Mouse (Mus musculus): ENCODE measurements around the gene Ncoa1.
"Not testable (repeated sequence)": the region's sequence is repeated elsewhere in the genome, so short reads cannot be mapped to it uniquely, and the experiment has no call there.

The Ncoa1 gene

DNA sequence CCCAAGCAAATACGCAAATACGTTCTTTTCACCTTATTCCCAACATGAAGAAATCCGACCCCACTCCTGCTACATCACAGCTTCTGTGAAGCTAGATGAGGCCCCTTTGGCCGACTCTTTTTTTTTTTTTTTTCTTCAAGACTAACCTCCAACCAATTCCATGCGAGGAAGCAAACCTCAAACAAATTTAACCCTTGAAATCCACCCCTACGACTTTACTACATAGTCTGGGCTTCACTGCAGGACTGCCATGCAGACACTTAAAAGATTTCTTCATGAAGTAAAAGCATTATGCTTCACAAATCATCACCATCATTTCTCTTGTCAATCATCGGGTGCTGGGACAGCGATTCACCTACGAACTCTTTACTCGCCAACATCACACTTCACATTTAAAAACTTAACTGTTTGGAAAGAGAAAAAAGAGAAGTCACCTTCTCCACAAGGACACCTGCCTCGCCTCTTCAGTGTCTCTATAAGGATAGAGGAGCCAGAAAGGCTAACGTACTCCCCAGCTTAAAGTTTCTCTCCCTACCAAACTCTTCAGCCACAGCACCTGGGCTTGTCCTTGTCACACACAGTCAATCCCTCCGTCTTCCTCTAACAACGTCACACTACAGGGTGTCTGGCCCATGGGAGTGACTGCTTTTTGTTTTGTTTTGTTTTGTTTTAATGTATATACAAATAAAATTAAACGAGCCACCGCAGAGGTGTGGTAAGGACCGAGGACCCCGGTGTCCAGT lies 1.6 kb downstream of the Ncoa1 start:
- DNase-seq (ENCODE audit: low spot score): no peak

DNA sequence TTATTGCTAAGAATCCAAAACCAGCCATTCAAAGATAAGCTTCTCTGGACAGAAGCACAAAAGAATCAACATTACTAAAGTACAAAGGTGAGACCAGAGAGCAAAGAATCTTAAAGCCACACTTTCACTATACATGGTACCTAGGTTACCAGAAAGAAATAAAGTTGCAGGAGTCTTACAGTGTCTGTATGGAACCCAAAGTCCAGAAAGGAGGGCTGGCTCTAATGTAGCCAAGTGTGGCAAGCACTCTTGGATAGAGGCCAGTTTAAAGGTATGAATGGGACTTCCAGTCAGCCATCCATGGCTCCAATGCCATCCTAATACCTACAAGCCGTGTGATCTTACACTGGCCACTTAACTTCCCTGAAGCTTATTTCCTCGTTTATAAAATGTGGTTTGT lies 7.9 kb downstream of the Ncoa1 start:
- DNase-seq (ENCODE audit: low spot score): no peak

DNA sequence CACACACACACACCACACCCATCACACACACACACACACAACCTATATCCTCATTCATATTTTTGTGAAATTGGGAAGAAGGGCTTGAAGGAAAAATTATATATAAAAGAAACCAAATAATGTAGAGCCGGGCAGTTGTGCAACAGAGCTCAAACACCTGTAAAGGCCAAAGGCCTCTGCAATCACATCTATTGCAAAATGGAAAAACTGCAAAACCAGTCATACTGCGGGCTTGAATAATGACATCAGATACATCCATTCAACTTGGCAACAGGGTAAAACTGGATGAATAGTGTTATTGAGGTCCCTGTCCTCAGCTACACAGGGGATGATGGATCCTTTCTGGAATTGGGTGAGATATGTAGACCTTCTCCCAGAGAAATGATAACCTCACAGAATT lies 13.3 kb downstream of the Ncoa1 start:
- DNase-seq (ENCODE audit: low spot score): no peak

DNA sequence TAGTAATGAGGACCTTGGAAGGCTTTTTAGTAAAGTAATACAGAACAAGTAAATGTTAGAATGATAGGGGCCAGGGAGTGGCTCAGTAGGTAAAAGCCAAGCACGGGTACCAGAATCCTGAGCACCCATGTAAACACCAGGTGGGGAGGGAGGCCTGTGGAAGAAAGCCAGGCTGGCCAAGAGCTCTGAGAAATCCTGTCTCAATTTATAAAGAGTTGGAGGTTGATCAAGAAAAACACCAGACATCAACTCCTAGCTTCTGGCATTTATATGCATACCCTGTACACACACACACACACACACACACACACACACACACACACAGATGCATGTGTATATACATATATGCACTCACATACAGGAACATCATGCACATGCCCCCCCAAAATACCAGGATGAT lies 14.6 kb downstream of the Ncoa1 start:
- no peak for DNase-seq (ENCODE audit: low spot score)

DNA sequence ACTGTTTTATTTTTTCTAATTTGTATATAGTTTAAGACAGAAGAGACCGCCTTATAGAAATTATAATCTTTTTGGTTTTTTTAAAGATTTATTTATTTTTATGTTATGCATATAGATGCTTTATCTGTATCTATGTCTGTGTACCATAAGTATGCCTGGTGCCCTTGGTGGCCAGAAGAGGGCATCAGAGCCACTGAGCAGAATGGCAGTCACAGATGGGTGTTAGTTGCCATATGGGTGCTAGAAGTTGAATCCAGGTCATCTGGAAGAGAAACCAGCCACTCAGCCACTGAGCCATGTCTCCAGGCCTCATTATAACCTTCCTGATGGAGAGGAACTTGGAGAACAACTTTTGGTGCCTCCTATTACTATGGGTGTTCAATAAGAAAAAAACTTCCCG lies 16.0 kb downstream of the Ncoa1 start:
- DNase-seq (ENCODE audit: low spot score): no peak

DNA sequence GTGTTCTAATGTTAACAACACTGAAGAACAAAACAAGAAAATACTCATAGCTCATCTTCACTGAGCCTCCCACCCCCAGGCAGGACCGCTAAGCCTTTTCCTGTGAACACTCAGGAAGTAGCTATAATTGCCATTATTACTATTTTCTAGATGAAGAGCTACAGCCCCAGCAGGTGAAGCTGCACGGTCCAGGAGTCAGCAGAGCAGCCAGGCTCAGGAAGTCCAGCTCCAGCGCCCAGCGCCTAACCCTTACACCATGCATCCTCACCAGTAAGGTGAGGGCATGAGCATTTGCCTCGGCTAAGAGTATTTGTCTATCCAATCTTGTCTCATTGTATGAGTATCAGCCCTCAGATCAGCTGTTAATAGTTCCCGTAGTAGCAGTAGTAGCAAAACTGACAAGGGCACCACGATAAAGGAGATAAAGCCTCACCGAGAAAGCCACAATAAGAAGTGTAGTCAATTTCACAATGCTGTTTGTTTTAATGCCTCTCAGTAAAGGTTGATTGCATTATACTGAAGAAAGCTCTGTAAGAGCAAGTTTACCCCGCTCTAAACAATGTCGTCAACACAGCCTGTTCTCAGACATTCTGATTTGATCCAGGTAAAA lies 21.9 kb downstream of the Ncoa1 start:
- DNase-seq (ENCODE audit: low spot score): no peak

DNA sequence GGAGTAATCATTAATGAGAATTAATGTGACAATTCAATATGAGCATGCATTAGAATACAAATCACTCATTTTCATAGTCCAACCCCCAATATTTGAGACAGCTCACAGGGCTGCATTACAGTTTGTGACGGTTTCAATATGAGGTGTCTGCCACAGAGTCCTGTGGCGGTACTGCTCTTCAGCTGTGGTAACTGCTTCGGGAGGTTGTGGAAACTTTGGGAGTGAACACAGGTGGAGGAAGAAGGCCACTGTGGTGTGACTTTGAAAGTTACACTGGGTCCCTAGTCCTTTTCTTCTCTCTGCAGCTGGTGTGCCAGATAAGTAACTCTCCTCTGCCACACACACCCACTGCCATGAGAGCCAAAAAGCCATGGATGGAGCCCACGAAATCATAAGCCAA lies 22.7 kb downstream of the Ncoa1 start:
- no peak for DNase-seq (ENCODE audit: low spot score)

DNA sequence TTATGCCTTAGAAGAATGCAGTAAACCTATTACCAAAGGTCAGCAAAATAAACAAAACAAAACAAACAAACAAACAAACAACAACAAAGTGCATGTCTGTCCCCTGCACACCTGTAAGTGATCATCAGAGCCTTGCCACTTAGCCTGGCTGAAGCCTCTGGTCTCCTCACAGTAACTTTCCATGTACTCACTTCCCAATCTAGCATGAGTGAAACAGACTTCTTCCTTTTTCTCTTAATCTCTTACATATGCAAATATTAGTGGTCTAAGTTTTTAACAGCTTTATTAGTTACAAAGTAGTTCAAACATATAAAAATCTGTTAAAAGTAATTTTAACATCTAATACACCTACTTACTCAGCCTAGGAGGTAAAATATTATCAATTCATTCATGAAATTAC lies 24.7 kb downstream of the Ncoa1 start:
- no peak for DNase-seq (ENCODE audit: low spot score)

DNA sequence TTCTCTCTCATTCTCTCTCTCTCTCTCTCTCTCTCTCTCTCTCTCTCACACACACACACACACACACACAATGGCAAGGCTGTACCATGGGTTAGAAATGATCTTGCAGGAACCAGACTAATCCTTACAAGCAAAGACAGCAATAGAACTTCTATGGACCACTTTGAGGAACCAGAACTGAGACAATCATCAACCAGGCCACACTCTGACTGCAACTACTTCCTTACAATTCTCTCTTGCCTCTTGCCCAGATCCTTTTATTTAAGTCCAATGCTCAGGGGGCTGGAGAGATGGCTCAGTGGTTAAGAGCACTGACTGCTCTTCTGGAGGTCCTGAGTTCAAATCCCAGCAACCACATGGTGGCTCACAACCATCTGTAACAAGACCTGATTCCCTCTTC lies 26.5 kb downstream of the Ncoa1 start:
- DNase-seq (ENCODE audit: low spot score): not testable (repeated sequence)

DNA sequence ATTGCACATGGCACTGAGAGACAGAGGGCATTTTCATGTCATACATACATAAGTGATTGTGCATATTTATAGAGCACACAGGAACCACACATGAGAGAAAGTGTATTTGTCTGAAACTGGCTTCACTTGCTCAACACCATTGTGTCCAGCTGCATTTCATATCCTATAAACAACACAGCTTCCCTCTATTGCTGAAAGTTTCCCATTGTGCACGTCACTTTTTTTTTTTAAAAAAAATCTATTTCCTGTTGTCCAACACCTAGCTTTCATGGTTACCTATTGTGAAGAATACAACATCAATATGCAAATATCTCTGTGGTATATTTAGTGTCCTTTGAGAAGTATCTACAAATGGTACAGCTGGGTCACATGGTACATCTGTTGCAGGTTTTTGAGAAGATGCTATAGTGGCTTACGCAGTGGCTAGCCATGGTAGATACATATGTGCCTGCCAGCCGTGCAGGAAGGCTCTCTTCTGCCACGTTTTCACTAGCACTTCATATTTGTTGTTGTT lies 28.8 kb downstream of the Ncoa1 start:
- DNase-seq (ENCODE audit: low spot score): no peak

DNA sequence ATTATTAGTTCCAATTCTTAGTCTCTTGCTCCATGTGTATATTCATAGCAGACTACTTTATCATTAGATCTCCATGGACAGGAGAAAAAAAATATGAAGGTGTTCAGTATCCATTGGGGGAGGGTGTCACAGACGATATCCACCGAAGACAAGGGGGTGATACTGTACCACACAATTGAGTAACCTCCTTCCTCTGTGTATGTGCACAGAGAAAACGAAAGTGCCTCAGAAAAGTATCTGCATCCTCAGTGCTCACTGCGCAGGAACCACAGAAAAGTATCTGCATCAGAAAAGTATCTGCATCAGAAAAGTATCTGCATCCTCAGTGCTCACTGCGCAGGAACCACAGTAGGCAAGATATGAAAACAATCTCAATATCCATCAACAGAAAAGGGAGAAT lies 32.0 kb downstream of the Ncoa1 start:
- no peak for DNase-seq (ENCODE audit: low spot score)

DNA sequence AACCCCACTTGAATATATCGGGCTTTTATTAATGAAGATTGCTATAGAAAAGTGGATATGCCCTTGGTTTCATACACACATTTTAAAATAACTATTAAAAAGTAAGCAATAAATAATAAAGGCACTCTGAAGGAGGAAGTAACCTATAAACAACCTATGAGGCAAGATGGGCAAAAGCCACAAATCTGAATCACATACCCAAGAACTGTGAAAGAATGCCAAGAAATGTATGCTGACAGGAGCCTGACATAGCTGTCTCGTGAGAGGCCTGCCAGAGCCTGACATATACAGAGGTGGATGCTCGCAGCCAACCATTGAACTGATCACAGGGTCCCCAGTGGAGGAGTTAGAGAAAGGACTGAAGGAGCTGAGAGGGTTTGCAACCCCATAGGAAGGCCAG lies 35.5 kb downstream of the Ncoa1 start:
- DNase-seq (ENCODE audit: low spot score): no peak

DNA sequence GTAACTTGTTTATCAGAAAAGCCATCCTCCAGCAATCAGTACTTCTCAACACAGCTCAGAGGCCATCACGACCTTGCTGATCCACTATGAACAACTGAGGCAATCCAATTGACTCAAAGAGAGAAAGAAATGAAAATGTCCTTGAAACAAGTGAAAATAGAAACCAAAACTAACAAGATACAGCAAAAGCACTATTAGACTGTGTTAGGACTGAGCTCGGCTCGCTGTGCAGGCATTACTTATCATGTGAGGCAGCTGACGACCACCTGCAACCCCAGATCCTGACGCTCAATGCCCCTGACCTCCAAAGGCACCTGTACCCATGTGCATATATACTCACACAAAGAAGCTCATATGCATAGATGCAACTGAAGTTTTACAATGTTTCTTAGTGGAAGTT lies 40.8 kb downstream of the Ncoa1 start:
- DNase-seq (ENCODE audit: low spot score): no peak

DNA sequence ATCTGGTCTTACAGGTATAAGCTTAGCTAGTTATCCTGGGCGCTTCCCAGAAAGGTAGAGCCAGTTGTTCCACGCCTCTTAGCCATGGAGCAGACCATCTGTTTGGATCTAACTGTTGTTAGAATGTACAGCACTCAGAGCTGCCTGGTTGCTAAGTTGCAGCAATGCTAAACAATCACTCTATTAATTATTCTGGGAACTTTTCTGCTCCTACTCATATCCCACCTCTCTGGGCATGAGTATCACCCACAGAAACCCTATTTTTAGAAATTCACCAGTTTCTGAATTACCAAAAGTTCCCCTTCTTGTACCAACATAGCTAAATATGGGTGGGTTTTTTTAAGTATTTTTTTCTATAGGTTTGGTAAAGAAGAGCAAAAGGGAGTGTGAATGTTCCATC lies 43.4 kb downstream of the Ncoa1 start:
- DNase-seq (ENCODE audit: low spot score): no peak

DNA sequence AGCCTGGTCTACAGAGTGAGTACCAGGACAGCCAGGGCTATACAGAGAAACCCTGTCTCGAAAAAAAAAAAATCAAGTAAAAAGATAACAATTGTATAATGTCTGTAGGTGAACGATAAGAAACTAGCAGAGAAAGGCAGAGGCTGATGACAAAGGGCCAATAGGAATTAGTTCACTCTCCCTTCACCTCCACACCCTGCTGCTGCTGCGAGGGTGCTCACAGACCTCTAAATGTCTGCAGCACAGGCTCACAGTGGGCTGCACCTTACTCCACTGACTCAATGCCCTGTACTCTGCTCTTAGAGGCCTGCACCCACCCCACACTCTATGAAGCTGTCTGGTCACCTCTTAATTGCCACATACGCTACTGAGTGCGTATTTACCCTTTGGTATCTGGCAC lies 45.0 kb downstream of the Ncoa1 start:
- DNase-seq (ENCODE audit: low spot score): no peak

DNA sequence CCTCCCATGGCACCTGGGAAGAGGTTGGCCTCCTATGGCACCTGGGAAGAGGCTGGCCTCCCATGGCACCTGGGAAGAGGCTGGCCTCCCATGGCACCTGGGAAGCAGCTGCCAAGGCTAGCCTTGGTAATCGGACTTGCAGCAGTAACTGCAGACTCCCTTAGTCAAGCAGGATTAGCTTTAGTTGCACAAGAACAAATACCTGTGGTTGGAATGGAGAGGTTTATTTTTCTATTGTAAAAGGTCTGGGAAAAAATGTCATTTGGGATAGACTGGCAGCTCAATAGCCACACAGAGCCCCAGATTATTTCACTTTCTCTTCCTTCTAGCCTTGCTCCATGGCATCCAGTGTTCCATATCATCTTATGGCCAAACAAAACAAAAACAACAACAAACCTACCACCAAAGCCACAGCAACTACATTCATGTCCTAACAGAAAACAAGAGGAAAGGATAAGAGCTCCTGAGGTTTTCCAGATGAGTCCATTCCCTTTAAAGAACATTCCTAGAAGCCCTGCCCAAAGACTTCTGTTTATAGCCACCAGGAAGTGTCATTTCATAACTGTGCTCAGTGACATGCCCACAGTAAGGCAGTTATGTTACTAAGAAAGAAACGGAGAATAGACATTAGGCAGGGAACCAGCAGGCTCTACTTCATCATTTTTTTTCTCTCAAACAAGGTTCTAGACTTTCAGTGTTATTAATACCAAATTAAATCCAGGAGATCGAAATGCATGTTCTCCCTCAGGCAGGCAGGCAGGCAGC lies 46.7 kb downstream of the Ncoa1 start:
- no peak for DNase-seq (ENCODE audit: low spot score)

DNA sequence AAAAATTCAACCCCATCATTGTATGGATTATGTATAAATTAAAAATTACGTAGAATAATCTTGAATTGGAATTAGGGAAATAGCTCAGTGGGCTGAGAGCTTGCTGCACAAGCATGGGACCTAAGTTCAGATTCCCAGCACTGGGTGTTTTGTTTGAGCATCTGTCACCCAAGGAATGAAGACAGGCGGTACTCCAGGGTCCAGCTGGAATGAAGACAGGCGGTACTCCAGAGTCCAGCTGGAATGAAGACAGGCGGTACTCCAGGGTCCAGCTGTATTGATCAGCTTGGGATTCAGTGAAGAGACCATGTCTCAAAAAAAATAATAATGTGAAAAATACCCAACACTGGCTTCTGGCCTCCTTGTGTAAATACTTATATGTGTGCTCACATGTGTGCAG lies 58.2 kb downstream of the Ncoa1 start:
- no peak for DNase-seq (ENCODE audit: low spot score)

DNA sequence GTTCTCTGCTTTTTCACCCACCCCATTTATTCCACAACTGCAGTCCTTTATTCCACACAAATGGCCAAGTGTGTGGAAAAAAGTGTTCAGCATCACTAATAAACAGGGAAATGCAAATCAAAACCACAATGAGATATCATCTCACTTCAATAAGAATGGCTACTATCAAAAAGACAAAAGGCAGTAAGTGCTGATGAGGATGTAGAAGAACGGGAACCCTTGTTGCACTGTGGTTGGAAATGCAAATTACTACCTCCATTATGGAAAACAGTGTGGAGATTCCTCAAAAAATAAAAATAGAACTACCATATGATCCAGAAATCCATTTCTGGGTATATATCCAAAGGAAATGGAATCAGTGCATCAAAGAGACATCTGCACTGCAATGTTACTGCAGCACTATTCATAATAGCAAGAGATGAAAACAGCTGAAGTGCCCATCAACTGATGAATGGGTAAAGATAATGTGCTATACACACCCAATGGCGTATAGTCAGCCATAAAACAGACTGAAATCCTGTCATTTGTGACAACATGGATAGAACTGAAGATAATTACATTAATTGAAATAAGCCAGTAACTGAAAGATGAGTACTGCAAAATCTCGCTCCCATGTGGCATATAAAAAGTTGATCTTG lies 59.2 kb downstream of the Ncoa1 start:
- no peak for DNase-seq (ENCODE audit: low spot score)

DNA sequence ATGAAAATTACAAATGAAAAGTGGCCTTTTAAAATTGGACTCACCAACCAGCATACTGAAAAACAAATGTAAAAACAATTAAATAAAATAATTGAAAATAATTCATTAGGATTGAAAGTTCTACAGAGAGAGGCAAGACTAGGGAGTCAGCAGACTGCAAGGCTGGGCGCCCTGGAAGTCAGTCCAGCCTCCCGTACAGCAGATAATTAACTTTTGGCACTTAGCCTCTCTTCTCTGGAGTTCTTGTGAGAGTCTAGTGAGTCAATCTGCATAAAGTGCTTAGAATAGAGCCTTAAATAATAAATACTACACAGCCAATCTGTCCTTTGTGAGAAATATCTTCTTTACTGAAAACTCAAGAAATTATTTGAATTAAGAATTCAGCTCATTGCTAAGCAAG lies 69.9 kb downstream of the Ncoa1 start:
- DNase-seq (ENCODE audit: low spot score): no peak

DNA sequence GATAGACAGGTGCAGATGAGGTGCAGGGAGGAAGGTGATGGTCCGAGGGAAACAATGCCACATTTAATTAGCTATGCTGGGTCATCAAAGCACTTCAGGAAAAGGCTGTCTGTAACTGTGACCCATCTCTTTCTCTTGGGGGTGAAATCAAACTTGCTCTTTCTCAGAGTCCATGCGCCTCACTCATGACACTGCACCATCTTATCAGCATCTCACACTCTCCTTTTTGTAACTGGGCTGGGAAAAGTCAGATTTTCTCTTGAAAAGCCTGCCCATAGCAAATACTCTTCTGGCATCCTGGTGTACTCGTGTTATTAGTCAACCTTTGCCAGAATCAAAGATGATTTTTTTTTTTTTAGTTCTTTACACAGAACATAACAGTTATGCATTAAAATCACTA lies 70.8 kb downstream of the Ncoa1 start:
- DNase-seq (ENCODE audit: low spot score): no peak

DNA sequence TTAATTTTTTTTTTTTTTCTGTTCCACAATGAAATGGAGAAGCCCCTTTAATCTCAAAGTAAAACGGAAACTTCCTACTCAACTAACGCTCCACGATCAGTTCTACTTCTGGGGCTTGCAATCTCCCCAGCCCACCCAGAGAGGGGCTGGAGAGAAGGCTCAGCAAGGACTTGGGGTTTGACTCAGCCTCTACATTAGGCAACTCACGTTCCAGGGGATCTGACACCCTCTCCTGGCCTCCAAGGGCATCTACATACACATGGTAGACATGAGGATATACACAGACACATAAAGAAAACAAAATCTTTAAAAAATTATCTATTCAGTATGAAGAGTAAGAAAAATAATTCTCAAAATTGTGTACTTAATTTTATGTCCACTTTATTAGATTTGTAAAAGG lies 73.8 kb downstream of the Ncoa1 start:
- DNase-seq (ENCODE audit: low spot score): no peak

DNA sequence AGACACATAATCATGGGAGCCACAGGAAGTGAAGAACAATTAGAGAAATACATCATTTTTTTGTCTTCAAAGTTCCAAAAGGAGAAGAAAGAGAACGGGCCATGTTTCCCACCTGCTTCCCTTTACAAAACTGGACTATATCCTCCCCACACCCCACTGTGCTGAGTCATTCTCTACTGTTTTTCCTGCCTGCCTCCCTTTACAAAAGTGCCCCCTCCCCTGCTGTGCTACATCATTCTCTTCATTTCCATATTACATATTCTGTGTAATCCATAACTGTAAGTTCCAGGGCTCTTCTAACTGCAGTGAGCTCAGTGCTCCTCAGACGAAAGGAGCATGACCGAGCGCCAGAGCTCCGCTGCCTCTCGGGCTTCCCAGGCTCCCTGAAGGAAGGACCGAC lies 80.8 kb downstream of the Ncoa1 start:
- no peak for DNase-seq (ENCODE audit: low spot score)

DNA sequence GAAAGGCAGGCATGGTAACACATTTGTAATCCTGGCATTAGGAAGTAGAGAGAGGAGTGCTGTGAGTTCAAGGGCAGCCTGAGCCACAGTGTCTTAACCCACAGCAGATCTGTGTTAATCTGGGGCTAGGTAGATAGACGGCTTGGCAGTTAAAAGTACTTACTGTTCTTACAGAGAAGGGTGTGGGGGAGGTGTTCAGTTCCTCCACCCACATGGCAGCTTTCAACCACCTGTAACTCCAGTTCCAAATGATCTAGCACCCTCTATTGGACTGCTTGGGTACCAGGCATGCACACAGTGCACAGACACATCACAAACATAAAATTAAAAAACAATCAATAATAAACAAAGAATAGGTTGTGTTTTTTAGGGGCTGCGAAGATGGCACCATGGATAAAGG lies 84.4 kb downstream of the Ncoa1 start:
- DNase-seq (ENCODE audit: low spot score): no peak

All from ovary, postnatal 36 days (tissue).